20 mouse cellular contexts compared by ENCODE assay signal in genomic region chr6:66972300-66972699, GRCm38 (mm10).
DNase-seq lines count a peak whose midpoint lies in the region; ATAC-seq lines count a peak whose summit lies in the region.
"Had no signal": no experiment of that assay in that cellular context is flagged by ENCODE, and none has a peak within 500 bp of the region (broad histone marks: within the 10 kb centered on the region; RNA-seq: fewer than 3 reads in every experiment).

No protein-coding gene starts in this region.

- peaks cover 9% of the 10 kb centered on the region; the same call in 1 of the 2 replicates for H3K4me1 ChIP-seq in hindbrain, embryonic 12.5 days
- no peaks in the 10 kb centered on the region; the same call in 1 of the 2 replicates for H3K4me1 ChIP-seq in forebrain, embryonic 16.5 days (replicated peaks; ENCODE audit: control insufficient read depth, insufficient read depth, low read length)
- H3K4me1 ChIP-seq: embryonic facial prominence, embryonic 15.5 days had no signal

- WGBS in hindbrain, embryonic 12.5 days, result 79% methylated on average over 8 of the region's 8 CpGs
- WGBS in forebrain, embryonic 16.5 days, result 82% methylated on average over 8 of the region's 8 CpGs

- H3K27ac ChIP-seq in hindbrain, embryonic 12.5 days, result no peak overlapping the region
- H3K27ac ChIP-seq in forebrain, embryonic 16.5 days (ENCODE audit: low read length), result no peak overlapping the region
- H3K27ac ChIP-seq: embryonic facial prominence, embryonic 15.5 days; limb, embryonic 12.5 days; liver, embryonic 13.5 days; macrophage; midbrain, embryonic 13.5 days; stomach, postnatal 0 days had no signal

- H3K9ac ChIP-seq in hindbrain, embryonic 12.5 days, result no peak overlapping the region
- no peak overlapping the region for H3K9ac ChIP-seq in forebrain, embryonic 16.5 days (replicated peaks; ENCODE audit: low read depth, low read length)
- H3K9ac ChIP-seq: embryonic facial prominence, embryonic 15.5 days; limb, embryonic 12.5 days; liver, embryonic 13.5 days; midbrain, embryonic 13.5 days had no signal

- no peaks in the 10 kb centered on the region for H3K27me3 ChIP-seq in hindbrain, embryonic 12.5 days
- H3K27me3 ChIP-seq in forebrain, embryonic 16.5 days (replicated peaks; ENCODE audit: control insufficient read depth, insufficient read depth, low read length), result no peaks in the 10 kb centered on the region
- H3K27me3 ChIP-seq: embryonic facial prominence, embryonic 15.5 days; limb, embryonic 12.5 days; liver, embryonic 13.5 days had no signal

- no peak overlapping the region for H3K4me3 ChIP-seq in hindbrain, embryonic 12.5 days
- H3K4me3 ChIP-seq in forebrain, embryonic 16.5 days (replicated peaks; ENCODE audit: low read length), result no peak overlapping the region
- H3K4me3 ChIP-seq: embryonic facial prominence, embryonic 15.5 days; limb, embryonic 12.5 days; liver, embryonic 13.5 days; midbrain, embryonic 13.5 days had no signal

- DNase-seq in CD4-positive helper T cell, adult 2 months (ENCODE audit: low read depth, low spot score), result peak; percentile 73
- DNase-seq in induced T-regulatory cell, adult 2 months (ENCODE audit: low read depth), result peak; percentile 71
- DNase-seq in thymus, postnatal 0 days (ENCODE audit: low spot score), result peak; percentile 65
- no peak for DNase-seq in layer of hippocampus, adult 11-12 months (ENCODE audit: low spot score)
- DNase-seq: adrenal gland, postnatal 36 days; cerebellum, adult 11-12 months; cerebellum, postnatal 14 days; heart, adult 18-20 months; kidney, adult 8-10 months; liver, embryonic 13.5 days; right cerebral cortex, postnatal 25 days had no signal

- H3K9me3 ChIP-seq in hindbrain, embryonic 12.5 days (replicated peaks), result no peaks in the 10 kb centered on the region
- no peaks in the 10 kb centered on the region for H3K9me3 ChIP-seq in forebrain, embryonic 16.5 days (ENCODE audit: control insufficient read depth, low read length)
- H3K9me3 ChIP-seq: embryonic facial prominence, embryonic 15.5 days; G1E; limb, embryonic 12.5 days; liver, embryonic 13.5 days; midbrain, embryonic 13.5 days had no signal

- peak; percentile 87 for ATAC-seq in CD4-positive, CD25-positive, alpha-beta regulatory T cell, adult 4 months
- ATAC-seq in hindbrain, embryonic 12.5 days (ENCODE audit: low FRiP score), result no peak
- ATAC-seq in forebrain, embryonic 16.5 days, result no peak
- ATAC-seq: midbrain, embryonic 13.5 days had no signal

- H3K4me2 ChIP-seq in hindbrain, embryonic 12.5 days (replicated peaks), result no peak overlapping the region
- H3K4me2 ChIP-seq in forebrain, embryonic 16.5 days (ENCODE audit: low read length), result no peak overlapping the region
- H3K4me2 ChIP-seq: embryonic facial prominence, embryonic 15.5 days; limb, embryonic 12.5 days; liver, embryonic 13.5 days; midbrain, embryonic 13.5 days had no signal

- no peaks in the 10 kb centered on the region for H3K36me3 ChIP-seq in hindbrain, embryonic 12.5 days
- H3K36me3 ChIP-seq in forebrain, embryonic 16.5 days (ENCODE audit: control insufficient read depth, insufficient read depth), result no peaks in the 10 kb centered on the region
- H3K36me3 ChIP-seq: embryonic facial prominence, embryonic 15.5 days; G1E; limb, embryonic 12.5 days; liver, embryonic 13.5 days; midbrain, embryonic 13.5 days had no signal
